Mouse (Mus musculus) R1 (cell line): ENCODE measurements around the gene Hmcn2.
A peak's percentile ranks its signal among the peaks of the same experiment; 100 is the strongest.

Experiments
- DNase-seq: peaks from one replicate; pipeline ENCODE4 v3.0.0-alpha.2; 2018; ENCODE audit warnings: low read depth, low spot score

The Hmcn2 gene

DNA sequence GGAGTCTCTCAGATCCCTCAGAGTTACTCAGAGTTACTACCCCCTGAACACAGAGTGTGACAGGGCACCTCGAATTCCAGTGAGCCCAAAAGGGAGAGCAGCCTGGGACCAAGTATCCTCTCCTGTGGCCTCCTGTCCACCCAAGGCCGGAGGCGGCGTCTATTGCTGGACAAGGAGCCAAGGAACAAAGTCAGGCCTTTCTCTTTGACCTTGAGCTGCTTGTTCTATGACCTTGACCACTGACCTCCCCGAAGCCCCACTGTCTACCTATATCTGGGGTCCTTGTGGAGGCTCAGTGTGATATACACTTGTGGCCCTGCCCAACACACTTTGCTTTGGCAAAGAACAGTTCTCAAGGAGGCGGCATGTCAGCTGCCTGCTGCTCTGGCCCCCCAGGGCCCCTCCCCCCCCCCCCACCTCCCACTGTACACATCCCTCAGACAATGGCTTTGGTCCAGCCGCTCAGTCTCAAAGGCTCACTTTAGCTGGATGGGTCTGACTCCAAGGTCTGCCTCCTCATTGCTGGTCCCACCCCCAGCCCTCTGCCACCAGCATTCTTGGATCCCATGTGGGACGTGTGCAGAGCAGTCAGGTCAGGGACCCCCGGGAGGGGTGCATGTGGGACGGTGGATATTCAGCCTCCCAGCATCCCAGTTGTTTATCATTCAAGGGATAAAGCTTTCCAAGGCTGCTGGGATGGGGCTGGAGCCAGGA, 162.0 kb downstream of the Hmcn2 start:
- no peak for DNase-seq

DNA sequence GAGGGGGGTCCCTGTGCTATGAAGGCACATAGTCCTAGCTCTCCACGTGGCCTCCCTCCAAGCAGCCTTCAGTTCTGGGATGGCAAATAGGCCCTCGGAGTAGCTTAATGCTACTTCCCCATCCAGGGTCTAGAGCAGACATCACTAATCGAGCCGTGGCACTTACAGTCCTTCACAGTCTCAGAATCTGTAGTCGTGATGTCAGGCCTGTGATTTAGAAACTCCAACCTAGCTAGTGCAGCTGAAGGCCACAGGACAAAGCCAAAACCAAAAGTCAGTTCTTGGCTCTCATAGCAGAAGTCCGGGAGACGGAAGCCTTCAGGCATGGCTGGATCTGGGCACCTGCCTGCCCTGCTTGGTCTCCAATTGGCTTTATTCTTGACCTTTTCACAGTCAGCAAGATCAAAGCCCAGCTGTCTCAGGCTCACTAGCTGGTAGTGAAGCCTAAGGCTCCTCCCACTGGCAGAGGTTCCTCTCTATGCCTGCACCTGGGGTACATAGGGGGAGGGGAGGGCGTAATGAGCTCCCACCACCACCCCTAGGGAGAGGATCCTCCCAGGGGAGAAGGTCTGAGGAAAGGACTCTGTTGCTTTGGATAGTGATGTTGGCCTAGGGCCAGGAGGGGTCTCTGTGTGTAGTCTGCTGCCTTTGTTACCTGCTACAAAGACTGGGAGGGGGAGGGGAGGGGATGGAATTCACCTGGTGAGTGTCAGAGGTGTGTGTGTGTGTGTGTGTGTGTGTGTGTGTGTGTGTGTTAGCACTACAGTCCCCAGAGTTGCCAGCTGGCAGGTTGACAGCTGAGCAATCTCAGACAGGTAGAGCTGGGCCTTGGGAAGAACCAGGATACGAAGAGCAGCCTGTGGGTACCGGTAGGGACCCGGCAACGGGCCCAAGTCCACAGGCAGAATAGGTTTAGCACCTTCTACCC, 163.3 kb downstream of the Hmcn2 start:
- DNase-seq, result no peak

DNA sequence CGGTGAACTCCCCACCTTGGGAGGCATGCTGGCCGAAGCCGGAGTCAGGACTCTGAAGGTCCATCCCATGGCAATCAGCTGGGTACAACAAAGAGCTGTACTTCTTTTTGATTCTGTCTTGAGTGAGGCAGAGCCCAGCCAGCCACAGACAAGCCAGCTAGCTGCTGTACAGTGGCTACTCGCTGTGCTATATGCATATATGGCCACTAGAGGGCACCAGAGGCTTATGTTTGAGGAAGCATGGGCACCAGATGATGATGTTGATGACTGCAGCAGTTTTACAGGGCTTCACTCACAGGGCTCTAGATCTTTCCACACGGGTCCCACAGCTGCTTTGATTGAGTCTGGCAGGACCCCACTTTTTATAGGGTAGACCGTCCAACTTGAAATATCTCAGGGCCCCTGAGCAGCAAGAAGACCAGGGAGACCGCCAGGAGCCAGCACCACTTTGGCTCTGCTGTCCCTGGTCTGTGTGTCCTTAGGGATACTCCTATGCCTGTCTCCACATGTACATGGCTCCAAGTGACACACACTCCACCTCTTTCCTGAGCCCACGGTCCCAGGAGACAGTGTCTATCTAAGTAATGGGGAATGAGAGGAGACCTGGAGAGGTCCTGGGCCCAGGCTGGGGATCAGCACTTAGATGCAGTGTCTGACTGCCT, 168.8 kb downstream of the Hmcn2 start:
- DNase-seq, result peak; percentile 84

DNA sequence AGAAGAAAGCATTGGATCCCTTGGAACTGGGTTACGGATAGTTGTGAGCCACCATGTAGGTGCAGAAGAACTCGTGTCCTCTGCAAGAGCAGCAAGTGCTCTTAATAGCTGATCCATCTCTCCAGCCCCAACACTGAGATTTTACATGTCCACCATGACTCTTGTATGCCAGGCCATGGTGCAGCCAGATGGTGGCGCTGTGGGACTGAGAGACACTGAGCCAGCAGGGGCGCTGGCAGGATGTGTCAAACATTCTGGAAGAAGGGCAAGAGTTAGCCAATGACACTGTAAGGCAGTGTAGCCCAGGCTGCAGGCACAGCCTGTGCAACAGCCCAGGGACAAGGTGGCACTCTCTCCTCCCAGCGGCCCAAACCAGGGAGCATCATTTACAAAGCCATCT, 170.0 kb downstream of the Hmcn2 start:
- DNase-seq, result peak; percentile 86

DNA sequence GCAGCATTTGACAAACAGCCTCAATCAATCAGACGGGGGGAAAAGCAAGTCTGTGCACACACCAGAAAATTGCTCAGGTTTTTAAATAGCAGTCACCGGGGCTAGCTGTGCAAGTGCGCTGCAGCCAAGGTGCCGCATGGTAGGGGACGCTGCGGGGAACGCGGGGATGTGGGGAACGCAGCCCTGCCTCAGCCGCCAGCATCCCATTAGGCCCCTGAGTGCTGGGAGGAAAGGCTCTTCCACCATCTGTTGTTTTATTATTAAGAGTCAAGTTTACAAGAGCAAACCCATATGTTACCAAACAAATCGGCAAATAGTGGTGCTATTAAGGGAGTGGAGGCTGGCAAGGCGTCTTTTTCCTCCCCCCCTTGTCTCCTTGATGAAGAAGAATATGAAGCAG, 175.0 kb downstream of the Hmcn2 start:
- DNase-seq, result no peak

DNA sequence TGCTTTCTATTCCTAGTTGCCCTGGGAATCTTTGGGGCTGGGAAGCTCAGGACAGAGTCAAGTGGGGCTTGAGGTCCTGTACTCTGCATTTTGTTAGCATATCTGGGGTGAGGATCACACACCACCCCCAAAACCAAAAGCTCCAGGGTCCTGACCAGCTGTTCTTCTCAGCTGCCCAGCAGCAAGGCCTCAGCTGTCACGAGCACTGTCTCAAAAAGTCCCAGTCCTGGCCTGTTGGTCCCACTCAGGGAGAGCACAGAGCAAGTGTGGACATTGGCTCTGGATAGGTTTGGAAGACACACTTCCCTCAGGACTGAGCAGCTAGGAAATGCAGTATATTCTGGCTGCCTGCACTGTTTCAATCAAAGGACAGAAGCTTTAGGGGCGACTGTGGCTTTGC, 176.3 kb downstream of the Hmcn2 start:
- no peak for DNase-seq

DNA sequence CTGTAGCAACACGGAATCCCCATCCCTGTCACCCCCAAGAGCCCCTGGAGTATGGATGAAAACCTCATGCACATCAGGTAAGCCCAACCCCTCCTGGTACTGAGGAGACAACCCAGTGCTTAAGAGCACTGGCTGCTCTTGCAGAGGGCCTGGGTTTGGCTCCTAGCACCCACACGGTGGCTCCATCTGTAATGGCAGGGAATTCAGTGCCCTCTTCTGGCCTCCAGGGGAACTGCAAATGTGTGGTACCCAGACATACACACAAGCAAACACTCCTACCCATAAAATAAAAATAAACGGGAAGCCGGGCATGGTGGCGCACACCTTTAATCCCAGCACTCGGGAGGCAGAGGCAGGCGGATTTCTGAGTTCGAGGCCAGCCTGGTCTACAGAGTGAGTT, 178.1 kb downstream of the Hmcn2 start:
- peak; percentile 86 for DNase-seq

DNA sequence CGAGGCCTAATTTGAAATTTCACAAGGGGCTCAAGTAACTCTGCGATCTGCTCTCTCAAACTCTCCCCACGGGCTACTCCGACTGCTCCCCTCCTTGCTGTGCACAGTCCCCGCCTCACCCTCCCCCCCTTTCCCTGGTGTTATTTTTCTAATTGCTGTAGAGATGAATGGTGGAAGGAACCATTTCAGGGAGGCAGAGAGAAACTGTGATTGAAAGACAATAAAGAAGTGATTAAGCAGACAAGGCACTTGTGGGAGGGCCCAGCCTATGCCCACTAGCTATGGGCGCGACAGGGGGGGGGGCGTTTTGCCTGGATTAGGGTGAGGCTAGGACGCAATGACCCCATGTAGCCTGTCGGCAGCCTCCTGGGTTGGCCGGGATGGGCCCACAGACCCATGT, 179.0 kb downstream of the Hmcn2 start:
- DNase-seq, result no peak

DNA sequence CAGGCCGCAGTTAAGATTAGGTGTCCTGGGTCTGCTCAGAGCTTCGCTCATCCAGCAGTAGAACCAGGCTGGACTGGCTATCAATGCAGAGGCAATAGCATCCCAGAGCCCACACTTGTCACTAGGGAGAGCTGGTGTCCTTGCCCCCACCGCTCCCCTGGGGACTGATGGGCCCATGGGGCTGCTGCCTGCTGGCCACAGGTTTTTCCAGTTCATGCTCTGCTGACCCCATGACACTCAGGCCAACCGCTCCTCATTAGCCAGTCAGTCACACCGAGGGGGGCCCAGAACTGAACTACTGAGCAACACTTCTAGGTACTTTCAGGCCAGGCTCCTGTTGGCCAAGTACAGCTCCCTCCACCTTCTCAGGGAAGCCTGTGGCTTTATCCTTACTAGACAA, 180.1 kb downstream of the Hmcn2 start:
- DNase-seq, result no peak

DNA sequence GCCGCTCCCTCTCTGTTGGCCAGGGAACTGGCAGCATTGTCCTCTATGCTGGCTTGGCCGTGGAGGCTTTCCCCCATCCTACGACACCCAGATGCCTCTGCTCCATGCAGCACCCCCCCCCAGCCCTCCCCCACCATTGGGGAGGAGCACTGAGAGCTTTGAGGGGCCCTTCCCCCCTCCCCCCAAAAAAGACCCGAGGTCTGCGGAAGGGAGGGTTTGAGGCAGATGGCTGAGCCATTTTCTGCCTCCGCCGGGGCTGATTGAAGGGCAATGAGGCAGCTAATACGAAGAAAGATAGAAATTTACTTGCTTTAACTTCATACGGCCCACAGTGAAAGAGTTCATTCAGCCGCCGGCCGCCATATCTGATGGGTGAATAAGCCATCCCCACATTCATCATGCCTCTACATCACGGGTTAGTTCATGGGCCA, 180.8 kb downstream of the Hmcn2 start:
- DNase-seq, result no peak

DNA sequence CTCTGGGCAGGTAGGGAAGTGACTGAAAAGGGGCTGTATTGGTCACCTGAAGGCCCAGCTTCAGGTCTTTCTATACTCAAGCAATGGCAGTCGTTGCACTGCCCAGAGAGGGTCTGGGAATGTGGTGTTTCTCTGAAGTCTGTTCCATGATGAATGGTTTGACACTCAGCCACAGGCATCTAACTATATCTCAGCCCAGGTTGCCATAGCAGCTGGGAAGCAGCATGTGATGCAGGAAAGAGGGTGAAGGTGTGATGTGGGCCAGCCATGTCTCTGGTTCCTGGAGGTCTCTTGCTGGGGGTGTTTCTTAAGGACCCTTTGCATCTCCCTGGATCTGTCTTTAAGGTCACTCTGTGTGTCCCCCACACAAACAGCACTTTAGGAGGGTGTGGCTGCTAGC, 181.9 kb downstream of the Hmcn2 start:
- no peak for DNase-seq

DNA sequence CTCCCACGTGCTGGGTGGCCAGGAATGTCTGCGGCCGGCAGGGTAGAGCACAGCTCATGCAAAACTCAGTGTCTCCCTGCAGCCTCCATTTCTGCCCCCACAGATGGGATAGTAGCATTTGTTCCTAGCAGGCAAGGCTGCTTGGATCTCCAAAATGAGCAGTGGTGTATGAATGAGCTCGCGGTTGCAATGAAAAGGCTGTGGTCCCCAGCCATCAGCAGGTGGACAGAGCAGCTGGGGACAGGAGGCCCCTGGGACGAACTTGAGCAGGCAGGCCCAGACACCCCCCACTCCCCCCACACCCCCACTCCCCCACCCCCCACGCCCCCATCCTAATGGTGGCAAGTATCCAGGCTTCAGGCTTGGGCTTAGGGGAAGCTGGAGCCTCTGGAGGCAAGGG, 182.9 kb downstream of the Hmcn2 start:
- DNase-seq, result no peak

DNA sequence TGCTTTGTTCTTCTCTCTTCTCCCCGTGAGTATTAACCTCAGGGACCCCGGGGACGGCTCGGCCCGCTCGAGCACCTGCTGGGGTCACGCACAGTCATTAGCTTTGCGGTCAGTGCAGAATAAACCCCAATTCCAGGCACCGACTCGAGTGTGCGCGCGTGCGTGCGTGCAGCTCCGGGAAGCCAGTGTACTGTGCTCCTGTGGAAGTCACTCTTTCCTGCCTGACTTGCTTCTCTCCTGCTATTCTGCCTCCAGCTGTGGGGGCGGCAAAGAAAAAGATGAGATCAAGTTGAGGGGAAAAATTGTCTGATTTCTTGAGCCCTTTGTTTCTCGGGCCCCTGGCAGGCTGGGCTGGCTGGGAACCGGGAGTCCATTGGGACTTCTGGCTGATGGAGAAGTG, 183.4 kb downstream of the Hmcn2 start:
- DNase-seq, result no peak

DNA sequence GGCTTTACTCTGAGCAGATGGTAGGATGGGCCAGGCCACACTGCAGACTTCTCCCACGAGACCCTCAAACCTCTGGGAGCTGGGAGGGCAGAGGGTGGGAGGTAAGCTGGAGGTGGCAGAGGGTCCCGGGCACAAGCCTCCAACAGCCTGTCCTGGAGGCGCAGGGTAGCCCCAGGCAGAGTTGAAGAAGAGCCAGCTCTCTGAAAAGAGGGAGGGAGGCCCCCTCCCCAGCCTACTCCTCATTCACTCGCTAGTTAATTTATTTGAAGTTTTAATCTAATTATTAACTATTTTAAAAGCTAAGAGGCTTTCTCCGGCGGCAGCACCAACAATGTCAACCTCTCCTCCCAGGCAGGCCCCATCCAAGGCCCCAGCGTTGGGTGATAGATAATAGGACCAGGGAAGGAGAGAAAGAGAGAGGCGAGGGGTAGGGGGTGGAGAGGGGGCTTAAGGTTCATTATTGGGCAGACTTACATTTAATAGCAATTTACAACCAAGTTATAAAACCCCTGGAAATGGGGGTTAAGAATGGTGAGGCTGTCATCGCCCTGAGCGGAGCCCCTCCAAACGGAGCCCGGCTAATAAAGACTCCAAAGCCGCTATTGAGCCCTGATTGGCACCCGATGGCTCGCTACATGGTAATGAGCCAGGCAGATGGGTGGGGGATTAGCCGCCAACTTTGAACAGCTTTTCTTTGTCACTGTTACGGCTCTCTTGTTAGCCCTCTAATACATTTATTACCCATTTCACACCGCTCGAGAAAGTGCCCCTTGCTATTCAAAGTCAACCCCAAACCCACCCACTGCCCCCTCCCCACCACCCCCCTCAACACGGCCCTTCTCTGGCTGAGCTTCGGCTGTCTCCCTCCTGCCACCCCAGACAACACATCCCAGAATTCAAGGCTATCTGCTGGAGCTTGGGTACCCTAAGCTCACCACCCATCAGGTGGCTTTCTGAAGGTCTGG, 185.4 kb downstream of the Hmcn2 start:
- no peak for DNase-seq

DNA sequence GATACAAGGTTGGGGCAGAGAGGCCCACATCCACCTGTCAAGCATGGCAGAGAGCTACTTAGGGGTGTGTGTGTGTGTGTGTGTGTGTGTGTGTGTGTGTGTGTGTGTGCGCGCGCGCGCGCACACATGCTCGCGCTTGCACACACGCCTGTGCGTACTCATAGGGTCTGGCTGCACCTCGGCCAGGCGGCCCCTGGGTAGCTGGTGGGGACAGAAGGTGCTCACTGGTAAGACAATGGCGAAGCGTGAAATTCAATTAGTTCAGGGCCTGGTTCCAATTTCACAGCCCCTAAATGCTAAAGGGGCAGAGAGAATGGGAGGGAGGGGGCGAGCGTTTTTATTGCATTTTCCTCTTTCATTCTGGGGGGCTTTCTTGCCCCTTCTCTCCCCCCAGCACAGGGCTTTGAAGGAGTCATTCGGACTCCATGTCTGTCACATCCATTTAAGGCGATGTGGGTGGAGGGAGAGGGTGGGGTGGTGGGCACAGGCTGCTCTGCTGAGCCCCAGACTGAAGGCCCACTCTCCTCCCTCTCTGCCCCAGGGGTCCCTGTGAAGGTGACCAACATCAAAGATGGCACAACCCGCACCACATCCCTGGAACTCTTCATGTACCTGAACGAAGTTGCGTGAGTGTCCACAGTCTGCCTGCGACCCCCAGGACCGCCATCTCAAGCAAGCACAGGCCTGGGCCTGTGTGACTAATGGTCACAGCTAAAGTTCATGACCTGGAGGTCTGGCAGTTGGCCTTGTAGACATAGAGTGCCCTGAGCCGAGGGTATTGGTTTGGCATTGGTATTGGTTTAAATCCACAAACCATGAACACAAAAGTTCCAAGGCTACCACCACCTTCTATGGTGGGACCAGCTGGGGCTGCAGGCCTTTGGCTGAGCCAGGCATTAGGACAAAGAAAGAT, 186.3 kb downstream of the Hmcn2 start:
- DNase-seq, result no peak

DNA sequence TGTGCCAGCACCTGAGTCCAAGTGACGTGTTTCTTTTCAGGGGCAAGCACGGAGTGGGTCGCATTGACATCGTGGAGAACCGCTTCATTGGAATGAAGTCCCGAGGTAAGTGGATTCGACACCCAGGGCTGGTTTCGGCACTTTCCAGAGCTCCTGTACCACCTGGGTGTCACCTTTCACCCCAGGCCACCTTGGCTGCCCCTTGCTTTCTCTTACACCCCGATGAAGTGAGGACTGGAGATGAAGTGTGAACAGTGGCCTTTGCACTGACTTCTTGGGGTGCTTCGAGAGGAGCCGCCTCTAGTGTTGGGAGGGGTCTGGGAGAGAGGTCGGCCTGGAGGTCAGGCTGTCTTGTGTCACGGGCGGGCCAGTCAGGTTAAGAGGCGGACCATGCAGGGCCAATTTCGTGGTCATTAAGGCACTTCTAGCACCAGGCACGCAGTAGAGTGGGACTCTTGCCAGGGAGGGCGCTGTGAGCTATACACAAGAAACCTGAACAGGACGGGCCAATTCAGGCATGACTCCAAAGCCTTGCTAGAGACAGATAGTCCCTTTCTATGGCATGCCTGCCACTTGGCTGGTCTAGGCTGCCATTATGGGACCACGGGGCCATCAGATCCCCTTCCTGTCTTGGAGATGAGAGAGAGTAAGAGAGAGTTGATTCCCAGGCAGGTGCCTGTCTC, 187.4 kb downstream of the Hmcn2 start:
- no peak for DNase-seq

DNA sequence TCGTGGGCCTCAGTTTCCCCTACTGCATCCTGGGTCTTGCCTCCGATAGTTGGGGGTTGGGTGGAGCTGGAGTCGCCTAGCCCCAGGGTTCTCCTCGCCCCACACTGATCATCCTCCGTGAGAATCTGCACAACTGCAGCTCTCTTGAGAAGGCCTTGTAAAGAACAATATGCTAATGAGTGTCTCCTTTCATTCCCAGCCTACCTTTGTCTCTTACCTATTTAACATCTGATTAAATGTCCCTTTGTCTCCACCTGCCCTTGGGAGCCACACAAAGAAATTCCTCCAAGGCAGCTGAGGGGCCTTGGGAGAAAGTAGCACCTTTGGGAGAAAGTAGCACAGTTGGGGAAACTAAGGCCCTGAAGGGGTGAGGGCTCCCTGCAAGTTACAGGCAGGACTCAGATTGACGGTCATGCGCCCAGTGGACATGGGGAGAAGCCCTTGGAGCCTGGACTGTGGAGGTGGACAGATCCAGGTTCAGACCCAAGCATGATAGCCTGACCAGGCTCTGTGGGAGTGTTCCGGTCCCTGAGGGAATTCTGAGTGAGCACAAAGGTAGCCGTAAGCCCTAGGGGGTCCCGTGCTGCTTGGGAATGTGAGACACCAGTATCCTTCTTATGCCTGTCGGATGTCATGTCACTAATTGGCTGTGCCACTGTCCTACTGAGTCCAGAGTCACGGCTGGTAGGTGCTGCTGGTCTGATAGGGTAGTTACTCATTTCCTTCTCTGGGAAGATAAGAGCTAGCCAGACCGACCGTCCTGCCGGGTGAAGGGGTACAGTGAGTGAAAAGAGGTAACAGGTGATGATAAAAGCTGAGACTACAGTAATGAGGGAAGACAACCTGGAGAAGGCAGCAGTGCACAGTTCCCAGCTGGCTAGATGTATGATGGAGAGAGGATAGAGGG, 188.7 kb downstream of the Hmcn2 start:
- peak; percentile 82 for DNase-seq

DNA sequence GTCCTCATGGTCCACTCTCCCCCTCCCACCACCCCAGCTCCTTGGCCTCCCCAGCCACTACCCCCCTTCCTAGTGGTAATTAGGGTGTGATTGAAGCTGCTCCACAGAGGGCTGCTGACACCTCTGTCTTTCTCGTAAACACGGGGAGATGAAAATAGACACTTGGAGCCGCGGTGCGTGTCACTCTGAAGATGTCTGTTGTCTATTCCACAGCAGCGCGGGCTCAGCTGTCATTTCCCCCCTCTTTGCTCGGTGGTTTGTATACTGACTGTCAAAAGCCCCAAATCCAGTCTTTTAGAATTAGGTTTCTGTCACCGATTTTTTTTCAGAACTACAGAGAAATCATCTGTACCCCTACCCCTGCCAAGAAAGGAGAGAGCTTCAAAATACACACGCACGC, 191.3 kb downstream of the Hmcn2 start:
- no peak for DNase-seq

DNA sequence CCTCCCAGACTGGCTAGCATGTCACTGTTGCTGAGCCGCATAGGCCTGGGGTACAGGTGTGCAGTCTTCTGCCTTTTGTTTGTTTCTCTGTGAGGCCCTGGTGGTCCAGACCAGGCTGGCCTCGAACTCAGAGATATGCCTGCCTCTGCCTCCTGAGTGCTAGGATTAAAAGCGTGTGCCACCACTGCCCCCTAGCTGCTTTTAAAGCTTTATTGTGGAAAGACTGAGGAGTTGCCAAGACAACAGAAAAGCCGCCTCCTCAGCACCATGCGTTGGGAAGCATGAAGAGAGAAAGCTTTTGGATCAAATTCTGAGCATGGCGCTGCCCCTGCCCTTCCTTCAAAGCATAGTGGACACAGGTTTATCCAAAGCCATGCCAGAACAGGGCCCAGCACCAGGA, 194.6 kb downstream of the Hmcn2 start:
- peak; percentile 60 for DNase-seq
